Mouse (Mus musculus) hindbrain, embryonic 11.5 days (tissue): ENCODE data around the gene Wwox. TPM values are rescaled to one million over a fixed set of nuclear protein-coding genes. Genes with fewer than 3 reads are reported as not detected.

Experiments used
- ATAC-seq: fragments of 200-750 bp; cut with Nextera tagmentation; 2 replicates; pipeline ENCODE4 v1.8.0; 2017; ENCODE audit warnings: mild to moderate bottlenecking, moderate TSS enrichment, moderate library complexity; ENCODE audit not compliant: low FRiP score
- DNase-seq: peaks from one replicate; pipeline ENCODE4 v3.0.0-alpha.2; 2015; ENCODE audit warnings: low spot score
- H3K27ac ChIP-seq: fragments of 300-500 bp; sonication (generic); 2 replicates; pipeline ENCODE4 v1.5.1; 2014; ENCODE audit warnings: mild to moderate bottlenecking, low read depth, low read length
- H3K27me3 ChIP-seq: fragments of 300-500 bp; sonication (generic); 2 replicates; pipeline ENCODE4 v1.6.1; 2014; ENCODE audit warnings: mild to moderate bottlenecking, low read length, moderate library complexity, mixed read lengths; ENCODE audit not compliant: control insufficient read depth, insufficient read depth
- H3K36me3 ChIP-seq: fragments of 300-500 bp; sonication (generic); 2 replicates; pipeline ENCODE4 v1.6.1; 2014; ENCODE audit warnings: mild to moderate bottlenecking, low read length, moderate library complexity, mixed read lengths; ENCODE audit not compliant: control insufficient read depth, insufficient read depth
- H3K4me1 ChIP-seq: fragments of 300-500 bp; sonication (generic); replicated peaks from 2 replicates; pipeline ENCODE4 v1.6.1; 2014; ENCODE audit warnings: low read length, mixed read lengths; ENCODE audit not compliant: control insufficient read depth, insufficient read depth
- H3K4me2 ChIP-seq: fragments of 300-500 bp; sonication (generic); replicated peaks from 2 replicates; pipeline ENCODE4 v1.6.1; 2014; ENCODE audit warnings: mild to moderate bottlenecking, low read depth, low read length
- H3K4me3 ChIP-seq: fragments of 300-500 bp; sonication (generic); 2 replicates; pipeline ENCODE4 v1.5.1; 2014; ENCODE audit warnings: low read depth, low read length
- H3K9ac ChIP-seq: fragments of 300-500 bp; sonication (generic); 2 replicates; pipeline ENCODE4 v1.6.1; 2014; ENCODE audit warnings: low read depth, low read length
- H3K9me3 ChIP-seq: fragments of 300-500 bp; sonication (generic); 2 replicates; pipeline ENCODE4 v1.6.1; 2016; ENCODE audit warnings: low read length; ENCODE audit not compliant: control insufficient read depth
- WGBS: fragments of 180-500 bp; shearing (Covaris S2); extraction: QIAGEN DNeasy Blood & Tissue Kit; methylation state at CpG from one replicate; pipeline ENCODE4 v1.1.7; 2014; 5-methylcytosine and 5-hydroxymethylcytosine counted together
- polyA plus RNA-seq: library from polyadenylated mRNA; unstranded; fragments of >200 nt; fragmentation: Nextera tagmentation; extraction: Ambion mirVana; gene quantifications from 2 replicates; pipeline ENCODE4 v1.2.1, GENCODE M21; 2014

The Wwox gene
- polyA plus RNA-seq, 1 experiment from 2014 or later = 14.1 TPM

DNA sequence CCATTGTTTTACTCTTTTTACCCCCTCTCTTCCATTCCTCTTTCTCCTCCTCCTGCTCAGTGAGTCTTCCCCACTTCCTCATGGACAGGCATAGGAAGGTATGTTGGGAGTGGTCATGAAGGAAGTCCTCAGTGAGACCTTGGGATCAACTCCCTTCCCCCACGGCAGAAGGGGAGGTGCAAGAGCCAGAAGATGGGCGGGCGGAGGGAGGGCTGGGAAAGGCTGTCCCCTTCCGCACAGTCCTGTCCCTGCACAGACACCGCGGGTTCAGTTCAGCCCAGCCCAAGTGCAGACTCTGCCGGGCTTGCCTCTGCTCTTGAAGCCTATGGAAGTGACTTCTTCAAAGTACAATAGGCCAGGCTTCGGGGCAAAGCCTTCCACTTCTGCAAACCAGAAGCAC, 38.3 kb downstream of the Wwox start:
- no peaks in the 10 kb centered on the region for H3K36me3 ChIP-seq
- no peaks in the 10 kb centered on the region for H3K9me3 ChIP-seq
- DNase-seq (no peak), ATAC-seq (no peak)
- no peak overlapping the region for H3K4me3 ChIP-seq
- no peaks in the 10 kb centered on the region for H3K27me3 ChIP-seq
- H3K4me1 ChIP-seq = no peaks in the 10 kb centered on the region
- no peak overlapping the region for H3K4me2 ChIP-seq
- 91% methylated on average over 8 of the region's 8 CpGs for whole genome bisulfite sequencing
- no peak overlapping the region for H3K27ac ChIP-seq
- no peak overlapping the region for H3K9ac ChIP-seq

DNA sequence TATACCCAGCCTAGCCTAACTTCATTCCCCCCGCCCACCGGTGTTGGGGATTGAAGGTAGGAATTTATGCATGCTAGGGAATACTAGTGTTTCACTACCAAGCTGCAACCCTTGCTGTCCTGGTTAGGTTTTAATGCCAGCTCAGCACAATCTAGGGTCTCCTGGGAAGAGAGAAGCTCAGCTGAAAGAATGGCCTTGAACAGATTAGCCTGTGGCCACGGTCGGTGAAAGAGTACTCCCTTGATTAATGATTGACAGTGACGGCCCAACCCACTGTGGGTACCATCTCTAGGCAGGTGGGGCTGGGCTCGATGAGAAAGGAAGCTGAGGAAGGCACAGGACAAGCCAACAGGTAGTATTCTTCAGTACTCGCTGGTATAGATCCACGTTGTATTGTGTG, 40.3 kb downstream of the Wwox start:
- no peak overlapping the region for H3K27ac ChIP-seq
- H3K4me1 ChIP-seq = no peaks in the 10 kb centered on the region
- ATAC-seq = no peak
- 73% methylated on average over 8 of the region's 8 CpGs for WGBS
- no peak overlapping the region for H3K9ac ChIP-seq
- no peaks in the 10 kb centered on the region for H3K36me3 ChIP-seq
- no peak overlapping the region for H3K4me2 ChIP-seq
- no peaks in the 10 kb centered on the region for H3K27me3 ChIP-seq
- no peaks in the 10 kb centered on the region for H3K9me3 ChIP-seq
- no peak overlapping the region for H3K4me3 ChIP-seq
- DNase-seq = no peak

GRCm38 (mm10) chr8:114491662-114492160, 52.3 kb downstream of the Wwox start:
- 95% methylated on average over 5 of the region's 5 CpGs for WGBS
- Histone ChIP-seq H3K9me3 (no peaks in the 10 kb centered on the region), H3K9ac (no peak overlapping the region)

GRCm38 (mm10) chr8:114499448-114500144, 60.1 kb downstream of the Wwox start:
- no peak for DNase-seq
- Histone ChIP-seq H3K27me3 (no peaks in the 10 kb centered on the region), H3K4me1 (no peaks in the 10 kb centered on the region), H3K36me3 (no peaks in the 10 kb centered on the region), H3K27ac (no peak overlapping the region), H3K9ac (no peak overlapping the region), H3K4me2 (no peak overlapping the region), H3K9me3 (no peaks in the 10 kb centered on the region), H3K4me3 (no peak overlapping the region)
- no peak for ATAC-seq
- WGBS = 63% methylated on average over 16 of the region's 16 CpGs

More at GRCm38 (mm10) chr8:114491662-114492160, 52.3 kb downstream of the Wwox start:
- no peak overlapping the region for H3K27ac ChIP-seq
- no peaks in the 10 kb centered on the region for H3K27me3 ChIP-seq
- DNase-seq = no peak
- no peak overlapping the region for H3K4me2 ChIP-seq
- H3K4me1 ChIP-seq = no peaks in the 10 kb centered on the region
- H3K36me3 ChIP-seq = no peaks in the 10 kb centered on the region
- no peak for ATAC-seq
- no peak overlapping the region for H3K4me3 ChIP-seq

DNA sequence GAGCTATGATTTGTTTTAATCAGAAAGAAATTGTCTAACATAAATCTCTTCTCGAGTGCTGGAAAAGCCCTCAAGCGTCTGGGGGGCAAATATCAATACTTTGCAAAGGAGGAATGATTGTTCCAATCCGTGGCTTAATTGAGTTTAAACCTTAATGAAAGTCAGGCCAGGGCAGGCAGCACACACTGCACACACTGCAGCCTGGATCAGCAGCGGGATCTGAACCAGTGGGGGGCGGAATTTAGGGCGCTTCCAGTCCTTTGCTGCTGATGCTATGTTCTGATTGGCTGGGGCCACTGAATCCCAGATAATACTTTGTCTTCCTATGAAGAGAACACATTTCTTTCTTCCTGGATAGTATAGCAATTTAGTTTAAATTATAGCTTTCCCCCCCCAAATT, 62.5 kb downstream of the Wwox start:
- H3K36me3 ChIP-seq = no peaks in the 10 kb centered on the region
- H3K27ac ChIP-seq = no peak overlapping the region
- DNase-seq = no peak
- ATAC-seq = no peak
- H3K4me1 ChIP-seq = no peaks in the 10 kb centered on the region
- H3K4me3 ChIP-seq = no peak overlapping the region
- H3K9me3 ChIP-seq = no peaks in the 10 kb centered on the region
- H3K4me2 ChIP-seq = no peak overlapping the region
- H3K27me3 ChIP-seq = no peaks in the 10 kb centered on the region
- H3K9ac ChIP-seq = no peak overlapping the region
- WGBS = 45% methylated on average over 6 of the region's 6 CpGs

GRCm38 (mm10) chr8:114503196-114503595, 63.7 kb downstream of the Wwox start:
- H3K27me3 ChIP-seq = no peaks in the 10 kb centered on the region
- 79% methylated on average over 3 of the region's 3 CpGs for WGBS
- no peak for ATAC-seq
- no peaks in the 10 kb centered on the region for H3K4me1 ChIP-seq
- no peak overlapping the region for H3K4me2 ChIP-seq
- H3K9ac ChIP-seq = no peak overlapping the region
- H3K36me3 ChIP-seq = no peaks in the 10 kb centered on the region
- no peak overlapping the region for H3K4me3 ChIP-seq
- DNase-seq = no peak
- H3K9me3 ChIP-seq = no peaks in the 10 kb centered on the region
- H3K27ac ChIP-seq = no peak overlapping the region

DNA sequence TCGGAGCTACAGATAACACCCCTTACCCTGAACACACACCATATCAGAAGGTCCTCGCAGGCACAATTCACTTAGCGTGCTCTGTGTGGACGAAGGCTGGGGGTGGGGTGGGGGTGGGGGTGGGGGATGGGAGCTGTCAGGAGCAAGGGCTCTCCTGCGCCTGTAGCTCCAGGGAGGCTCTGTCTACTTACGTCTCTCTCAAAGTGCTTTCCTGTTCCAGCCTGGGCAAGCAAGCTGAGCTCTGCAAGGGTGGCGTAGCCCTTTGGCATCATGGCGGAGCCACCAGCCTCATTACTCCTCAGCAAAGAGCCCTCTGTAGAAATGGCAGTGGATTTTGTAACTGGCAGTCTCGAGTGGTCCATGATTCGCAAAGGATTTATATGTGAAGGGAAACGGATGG, 65.4 kb downstream of the Wwox start:
- no peaks in the 10 kb centered on the region for H3K27me3 ChIP-seq
- H3K9me3 ChIP-seq = no peaks in the 10 kb centered on the region
- DNase-seq = no peak
- H3K4me2 ChIP-seq = no peak overlapping the region
- no peak overlapping the region for H3K4me3 ChIP-seq
- H3K9ac ChIP-seq = no peak overlapping the region
- no peaks in the 10 kb centered on the region for H3K4me1 ChIP-seq
- ATAC-seq = no peak
- H3K36me3 ChIP-seq = no peaks in the 10 kb centered on the region
- 56% methylated on average over 11 of the region's 11 CpGs for WGBS
- peak overlapping the region; percentile 47; the same call in 1 of the 2 replicates for H3K27ac ChIP-seq

DNA sequence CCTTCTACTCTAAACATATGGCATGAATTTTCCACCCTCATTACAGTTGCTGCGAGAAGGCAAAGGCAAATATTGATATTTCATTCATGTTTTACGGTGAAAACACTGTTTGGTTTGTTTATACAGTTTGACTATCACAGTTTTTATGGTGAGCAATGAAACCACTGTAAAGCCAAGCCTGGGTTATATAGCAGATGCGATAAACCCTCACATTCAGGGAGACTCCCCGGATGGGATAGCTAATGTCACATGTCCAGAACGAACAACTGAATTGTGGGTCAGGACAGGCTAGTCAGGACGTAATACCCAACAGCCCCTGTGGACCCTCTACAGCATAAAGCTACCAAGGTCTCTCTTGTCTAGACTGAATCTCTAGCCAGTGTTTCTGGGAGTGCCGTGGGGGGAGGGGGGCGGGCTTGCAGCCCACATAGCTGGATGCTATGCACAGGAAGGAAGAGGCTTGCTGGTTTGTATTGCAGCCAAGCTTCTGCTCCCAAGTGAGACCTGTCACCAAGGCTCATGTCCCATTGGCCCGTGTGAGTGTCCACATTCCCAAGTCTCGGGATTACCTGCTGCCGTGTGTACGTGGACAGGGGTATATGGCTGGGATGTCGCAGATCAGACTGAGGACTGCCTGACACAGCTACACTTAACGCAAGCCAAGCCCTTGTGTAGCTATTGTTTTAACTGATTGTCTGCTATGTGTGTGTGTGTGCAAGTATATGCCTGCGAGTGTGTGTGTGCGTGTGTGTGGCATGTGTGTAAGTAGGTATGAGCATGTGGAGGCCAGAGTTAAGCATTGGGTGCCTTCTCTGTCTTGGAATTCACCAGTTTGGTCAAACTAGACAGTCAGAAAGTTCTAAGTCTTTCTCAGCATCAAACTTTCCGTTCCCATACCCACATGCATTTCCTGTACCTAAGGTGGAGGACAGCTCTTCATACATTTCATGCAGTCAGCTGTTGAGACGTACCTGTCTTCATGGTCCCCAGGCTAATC, 66.2 kb downstream of the Wwox start:
- ATAC-seq = no peak
- 83% methylated on average over 18 of the region's 18 CpGs for WGBS
- no peak for DNase-seq

More for the DNA sequence above, 66.2 kb downstream of the Wwox start:
- Histone ChIP-seq H3K27me3 (no peaks in the 10 kb centered on the region), H3K4me3 (no peak overlapping the region), H3K4me1 (no peaks in the 10 kb centered on the region), H3K9me3 (no peaks in the 10 kb centered on the region), H3K9ac (no peak overlapping the region), H3K27ac (no peak overlapping the region), H3K4me2 (no peak overlapping the region), H3K36me3 (no peaks in the 10 kb centered on the region)
